Mouse (Mus musculus) stomach, embryonic 16.5 days (tissue): ENCODE results near the gene Ccdc114. TPM values are rescaled to one million over a fixed set of nuclear protein-coding genes. Genes with fewer than 3 reads are reported as not detected.

ENCODE experiments used
- ATAC-seq: fragments of 200-750 bp; cut with Nextera tagmentation; 2 replicates; pipeline ENCODE4 v1.8.0; 2017; ENCODE audit warnings: moderate number of reproducible peaks, moderate TSS enrichment; ENCODE audit not compliant: insufficient read depth, low FRiP score
- H3K27ac ChIP-seq: fragments of 300-500 bp; sonication (generic); 2 replicates; pipeline ENCODE4 v1.5.1; 2014; ENCODE audit warnings: low read length
- H3K27me3 ChIP-seq: fragments of 300-500 bp; sonication (generic); 2 replicates; pipeline ENCODE4 v1.6.1; 2014; ENCODE audit warnings: low read length, control low read depth, mixed read lengths; ENCODE audit not compliant: control insufficient read depth, insufficient read depth
- H3K36me3 ChIP-seq: fragments of 300-500 bp; sonication (generic); 2 replicates; pipeline ENCODE4 v1.6.1; 2014; ENCODE audit warnings: low read length; ENCODE audit not compliant: control insufficient read depth, insufficient read depth
- H3K4me1 ChIP-seq: fragments of 300-500 bp; sonication (generic); 2 replicates; pipeline ENCODE4 v1.6.1; 2014; ENCODE audit warnings: low read length, control low read depth, mixed read lengths; ENCODE audit not compliant: control insufficient read depth, insufficient read depth
- H3K4me2 ChIP-seq: fragments of 300-500 bp; sonication (generic); 2 replicates; pipeline ENCODE4 v1.6.1; 2014; ENCODE audit warnings: low read depth, low read length, mixed read lengths
- H3K4me3 ChIP-seq: fragments of 300-500 bp; sonication (generic); replicated peaks from 2 replicates; pipeline ENCODE4 v1.5.1; 2014; ENCODE audit warnings: mild to moderate bottlenecking, low read length
- H3K9ac ChIP-seq: fragments of 300-500 bp; sonication (generic); 2 replicates; pipeline ENCODE4 v1.6.1; 2014; ENCODE audit warnings: low read length
- H3K9me3 ChIP-seq: fragments of 300-500 bp; sonication (generic); replicated peaks from 2 replicates; pipeline ENCODE4 v1.6.1; 2016; ENCODE audit warnings: low read length, control low read depth; ENCODE audit not compliant: control insufficient read depth
- WGBS: fragments of 180-500 bp; shearing (Covaris S2); extraction: QIAGEN DNeasy Blood & Tissue Kit; methylation state at CpG from one replicate; pipeline ENCODE4 v1.1.7; 2014; 5-methylcytosine and 5-hydroxymethylcytosine counted together
- polyA plus RNA-seq: library from polyadenylated mRNA; unstranded; fragments of >200 nt; fragmentation: Nextera tagmentation; extraction: Ambion mirVana; gene quantifications from 2 replicates; pipeline ENCODE4 v1.2.1, GENCODE M21; 2015

Ccdc114 gene
- polyA plus RNA-seq, 1 experiment from 2014 or later, result 4.1 TPM

- Histone ChIP-seq H3K27me3 (no peaks in the 10 kb centered on the region), H3K4me3 (no peak overlapping the region), H3K4me2 (no peak overlapping the region), H3K27ac (no peak overlapping the region), H3K9ac (no peak overlapping the region), H3K4me1 (no peaks in the 10 kb centered on the region), H3K36me3 (no peaks in the 10 kb centered on the region), H3K9me3 (no peaks in the 10 kb centered on the region)
- ATAC-seq, result no peak
- WGBS, result 82% methylated on average over 8 of the region's 8 CpGs
Observed at GRCm38 (mm10) chr7:45992470-45992869, 68.6 kb downstream of the Ccdc114 start.

Other genes with a start within 250 kb of the Ccdc114 start
- gene Ntn5, start 240.1 kb upstream of the Ccdc114 start, polyA plus RNA-seq, result 0.55 and 1.2 TPM in 2 replicates
- gene Sec1, start 229.7 kb upstream of the Ccdc114 start, polyA plus RNA-seq, result 2.9 and 3.4 TPM in 2 replicates
- 8.4 and 9.8 TPM in 2 replicates for gene Car11, start 224.2 kb upstream of the Ccdc114 start, polyA plus RNA-seq
- 2.7 and 2.9 TPM in 2 replicates for gene Dbp, start 219.0 kb upstream of the Ccdc114 start, polyA plus RNA-seq
- 915 and 1,024 TPM in 2 replicates for gene Rpl18, start 208.6 kb upstream of the Ccdc114 start, polyA plus RNA-seq
- gene Sphk2, start 206.1 kb upstream of the Ccdc114 start, polyA plus RNA-seq, result 38.9 and 45.9 TPM in 2 replicates
- 16.0 and 24.7 TPM in 2 replicates for gene Fam83e, start 202.9 kb upstream of the Ccdc114 start, polyA plus RNA-seq
- gene Spaca4, start 198.3 kb upstream of the Ccdc114 start, polyA plus RNA-seq, result 0.79 and 2.2 TPM in 2 replicates
- 0.53 and 0.99 TPM in 2 replicates for gene Lmtk3, start 140.3 kb upstream of the Ccdc114 start, polyA plus RNA-seq
- gene Sult2b1, start 139.4 kb upstream of the Ccdc114 start, polyA plus RNA-seq, result 32.7 and 46.5 TPM in 2 replicates
- gene Cyth2, start 109.5 kb upstream of the Ccdc114 start, polyA plus RNA-seq, result 75.6 and 82.6 TPM in 2 replicates
- 0.91 and 0.98 TPM in 2 replicates for gene Kcnj14, start 99.3 kb upstream of the Ccdc114 start, polyA plus RNA-seq
- 50.3 and 53.7 TPM in 2 replicates for gene Grwd1, start 93.1 kb upstream of the Ccdc114 start, polyA plus RNA-seq
- gene Kdelr1, start 51.3 kb upstream of the Ccdc114 start, polyA plus RNA-seq, result 76.7 and 87.0 TPM in 2 replicates
- gene Grin2d, start 45.7 kb upstream of the Ccdc114 start, polyA plus RNA-seq, result 0.23 and 0.40 TPM in 2 replicates
- gene Syngr4, start 27.4 kb upstream of the Ccdc114 start, polyA plus RNA-seq, result 0.49 and 1.2 TPM in 2 replicates
- gene Tmem143, start 27.1 kb upstream of the Ccdc114 start, polyA plus RNA-seq, result 4.2 and 6.0 TPM in 2 replicates
- 197 and 224 TPM in 2 replicates for gene Emp3, start 2.7 kb upstream of the Ccdc114 start, polyA plus RNA-seq
- gene Abcc6, start 106.2 kb downstream of the Ccdc114 start, polyA plus RNA-seq, result 1.6 and 2.7 TPM in 2 replicates
- 46.5 and 47.2 TPM in 2 replicates for gene Nomo1, start 109.6 kb downstream of the Ccdc114 start, polyA plus RNA-seq
- gene Kcnj11, start 176.7 kb downstream of the Ccdc114 start, polyA plus RNA-seq, result 0.99 and 1.4 TPM in 2 replicates